Mouse (Mus musculus): ENCODE data around the gene Tacc3. TPM values are rescaled to one million over a fixed set of nuclear protein-coding genes. Genes with fewer than 3 reads are reported as not detected.

Gene Tacc3
- polyA plus RNA-seq, 1 experiment: 54.1 TPM

DNA sequence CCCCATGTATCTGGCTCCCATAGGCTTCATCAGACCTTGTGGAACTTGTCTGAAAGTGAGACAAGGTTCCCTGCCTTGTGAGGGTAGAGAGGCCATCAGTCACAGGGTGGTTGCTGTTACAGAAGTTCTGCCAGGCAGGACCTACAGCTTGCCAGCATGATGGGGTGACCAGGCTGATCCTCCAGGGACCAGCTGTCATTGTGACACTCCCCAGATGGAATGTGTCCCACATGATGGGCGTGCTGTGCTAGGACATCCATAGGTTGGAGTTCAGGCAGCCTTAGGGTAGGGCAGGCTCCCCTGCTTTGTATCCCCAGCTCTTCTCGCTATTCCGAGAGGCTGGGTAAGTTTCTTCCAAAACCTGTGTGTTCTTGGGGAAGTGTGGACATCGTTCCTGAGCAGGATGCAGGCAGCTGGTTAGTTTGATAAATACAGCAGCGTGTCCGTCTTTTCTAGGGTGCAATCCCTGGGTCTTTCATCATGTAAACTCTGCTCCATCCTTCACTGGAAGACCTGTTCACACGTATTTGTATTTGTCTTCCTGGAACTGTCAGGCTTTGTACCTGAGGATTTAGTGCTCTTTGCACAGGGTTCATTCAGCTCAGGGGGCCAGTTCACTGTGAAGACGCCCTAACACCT lies 63.0 kb downstream of the Tacc3 start:
- no peak for TF ChIP-seq USF1 (IDR thresholded peaks at IDR 0.05; ENCODE audit: low read depth)
- peak; percentile 11 to 92 (median 56) for TF ChIP-seq MYOD1 (IDR thresholded peaks at IDR 0.05; ENCODE audit: control insufficient read depth in 1 of 3, insufficient read length in 2 of 3, low read depth in 2 of 3)
- peak; percentile 63 to 95 (median 72) for TF ChIP-seq MYOG (IDR thresholded peaks at IDR 0.05; ENCODE audit: control insufficient read depth in 1 of 3, insufficient read depth in 1 of 3, insufficient read length in 2 of 3, low read depth in 2 of 3)
- no peak for TF ChIP-seq E2F4 (IDR thresholded peaks at IDR 0.05; ENCODE audit: insufficient read depth)
- no peak for TF ChIP-seq REST (IDR thresholded peaks at IDR 0.05; ENCODE audit: insufficient read depth, insufficient read length)
- TF ChIP-seq TCF12 (IDR thresholded peaks at IDR 0.05; ENCODE audit: insufficient read depth, poor library complexity, severe bottlenecking): peak; percentile 28
- TF ChIP-seq CEBPB (IDR thresholded peaks at IDR 0.05; ENCODE audit: insufficient read depth, poor library complexity, severe bottlenecking): no peak
- TF ChIP-seq POLR2AphosphoS2 (IDR thresholded peaks at IDR 0.05; ENCODE audit: insufficient read length, low read depth): no peak
- no peak for TF ChIP-seq SRF (IDR thresholded peaks at IDR 0.05; ENCODE audit: control insufficient read depth, insufficient read length, low read depth)
- peak; percentile 28 for TF ChIP-seq TCF3 (IDR thresholded peaks at IDR 0.05; ENCODE audit: insufficient read length, low read depth)
- TF ChIP-seq MAX (IDR thresholded peaks at IDR 0.05; ENCODE audit: low read depth): no peak
- no peak for TF ChIP-seq POLR2A (IDR thresholded peaks at IDR 0.05; ENCODE audit: insufficient read length, low read depth)
- H3K79me2 ChIP-seq (ENCODE audit: control insufficient read depth, insufficient read depth): no peaks in the 10 kb centered on the region
- no peaks in the 10 kb centered on the region for H3K36me3 ChIP-seq (ENCODE audit: control insufficient read depth, insufficient read depth)
- H3K4me2 ChIP-seq (ENCODE audit: low read depth): peak overlapping the region; percentile 68
- H3K27me3 ChIP-seq (ENCODE audit: control insufficient read depth, insufficient read depth, insufficient read length): peaks cover 20% of the 10 kb centered on the region
- H3ac ChIP-seq (ENCODE audit: control insufficient read depth, insufficient read length): peak overlapping the region; percentile 53
- H3K4me3 ChIP-seq: peak overlapping the region; percentile 31

DNA sequence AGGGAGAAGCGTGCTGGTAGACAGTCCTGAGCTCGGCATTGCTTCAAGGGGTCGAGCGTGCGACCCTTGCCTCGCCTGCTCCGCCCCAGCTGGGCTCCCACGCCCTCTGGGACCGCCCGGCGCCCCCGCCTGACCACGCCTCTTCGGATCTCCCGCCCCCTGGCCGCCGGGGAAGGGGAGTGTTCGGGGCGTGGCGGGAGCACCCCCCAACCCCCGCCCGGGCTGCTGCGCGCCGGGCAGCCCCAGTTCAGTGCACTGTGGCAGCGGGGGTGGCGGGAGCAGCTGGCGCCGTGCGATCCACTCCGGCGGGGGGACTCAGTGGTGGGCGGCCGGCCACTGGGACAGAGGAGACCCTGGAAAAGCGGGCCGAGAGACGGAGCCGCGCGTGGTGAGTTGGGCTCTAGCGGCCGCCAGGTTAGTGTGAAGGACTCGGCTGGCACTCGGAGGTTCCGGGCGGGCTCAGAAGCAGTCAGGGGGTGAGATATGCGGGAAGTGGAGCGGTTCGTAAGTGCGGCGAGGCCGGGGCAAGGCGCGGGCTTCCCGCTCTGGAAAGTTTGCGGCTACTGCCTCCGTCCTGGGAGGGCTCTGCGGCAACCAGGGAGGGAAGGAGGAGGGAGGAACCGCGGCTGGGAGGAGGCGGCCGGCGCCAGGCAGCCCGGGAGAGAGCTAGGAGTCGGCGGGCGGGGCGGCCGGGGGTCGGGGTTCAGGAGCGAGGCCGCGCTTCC lies 63.8 kb downstream of the Tacc3 start, which contains the start of gene Fgfr3:
Gene Fgfr3, plus strand, starts transcription at position 134 of the 725 bp plus-strand sequence.
- Histone ChIP-seq H3K4me2 (ENCODE audit: low read depth) (peak within 1 kb of the TSS; percentile 68), H3K4me3 (peak within 1 kb of the TSS; percentile 31), H3K79me2 (ENCODE audit: control insufficient read depth, insufficient read depth) (no peaks in the 10 kb centered on the region), H3K36me3 (ENCODE audit: control insufficient read depth, insufficient read depth) (no peaks in the 10 kb centered on the region), H3K27me3 (ENCODE audit: control insufficient read depth, insufficient read depth, insufficient read length) (peaks cover 20% of the 10 kb centered on the region), H3ac (ENCODE audit: control insufficient read depth, insufficient read length) (peak within 1 kb of the TSS; percentile 53)
- TF ChIP-seq TCF12 (IDR thresholded peaks at IDR 0.05; ENCODE audit: insufficient read depth, poor library complexity, severe bottlenecking) (no peak), POLR2A (IDR thresholded peaks at IDR 0.05; ENCODE audit: insufficient read length, low read depth) (peak; percentile 71), MYOG (IDR thresholded peaks at IDR 0.05; ENCODE audit: control insufficient read depth in 1 of 3, insufficient read depth in 1 of 3, insufficient read length in 2 of 3, low read depth in 2 of 3) (peak in 2 of 3 experiments; percentile 23 to 45), E2F4 (IDR thresholded peaks at IDR 0.05; ENCODE audit: insufficient read depth) (no peak), REST (IDR thresholded peaks at IDR 0.05; ENCODE audit: insufficient read depth, insufficient read length) (no peak), CEBPB (IDR thresholded peaks at IDR 0.05; ENCODE audit: insufficient read depth, poor library complexity, severe bottlenecking) (no peak), MYOD1 (IDR thresholded peaks at IDR 0.05; ENCODE audit: control insufficient read depth in 1 of 3, insufficient read length in 2 of 3, low read depth in 2 of 3) (peak in 2 of 3 experiments; percentile 14 to 78), POLR2AphosphoS2 (IDR thresholded peaks at IDR 0.05; ENCODE audit: insufficient read length, low read depth) (no peak)

- Histone ChIP-seq H3K4me2 (ENCODE audit: low read depth) (peak overlapping the region; percentile 68), H3K4me3 (peak overlapping the region; percentile 31), H3ac (ENCODE audit: control insufficient read depth, insufficient read length) (peak overlapping the region; percentile 53), H3K79me2 (ENCODE audit: control insufficient read depth, insufficient read depth) (no peaks in the 10 kb centered on the region), H3K36me3 (ENCODE audit: control insufficient read depth, insufficient read depth) (no peaks in the 10 kb centered on the region), H3K27me3 (ENCODE audit: control insufficient read depth, insufficient read depth, insufficient read length) (peaks cover 20% of the 10 kb centered on the region)
- no peak for TF ChIP-seq TCF12 (IDR thresholded peaks at IDR 0.05; ENCODE audit: insufficient read depth, poor library complexity, severe bottlenecking)
- no peak for TF ChIP-seq TCF3 (IDR thresholded peaks at IDR 0.05; ENCODE audit: insufficient read length, low read depth)
- no peak for TF ChIP-seq E2F4 (IDR thresholded peaks at IDR 0.05; ENCODE audit: insufficient read depth)
- no peak for TF ChIP-seq MYOG (IDR thresholded peaks at IDR 0.05; ENCODE audit: control insufficient read depth in 1 of 3, insufficient read depth in 1 of 3, insufficient read length in 2 of 3, low read depth in 2 of 3)
- no peak for TF ChIP-seq USF1 (IDR thresholded peaks at IDR 0.05; ENCODE audit: low read depth)
- TF ChIP-seq SRF (IDR thresholded peaks at IDR 0.05; ENCODE audit: control insufficient read depth, insufficient read length, low read depth): no peak
- no peak for TF ChIP-seq REST (IDR thresholded peaks at IDR 0.05; ENCODE audit: insufficient read depth, insufficient read length)
- TF ChIP-seq MYOD1 (IDR thresholded peaks at IDR 0.05; ENCODE audit: control insufficient read depth in 1 of 3, insufficient read length in 2 of 3, low read depth in 2 of 3): no peak
- TF ChIP-seq MAX (IDR thresholded peaks at IDR 0.05; ENCODE audit: low read depth): no peak
- TF ChIP-seq POLR2A (IDR thresholded peaks at IDR 0.05; ENCODE audit: insufficient read length, low read depth): no peak
- no peak for TF ChIP-seq POLR2AphosphoS2 (IDR thresholded peaks at IDR 0.05; ENCODE audit: insufficient read length, low read depth)
- TF ChIP-seq CEBPB (IDR thresholded peaks at IDR 0.05; ENCODE audit: insufficient read depth, poor library complexity, severe bottlenecking): no peak
These were observed 64.5 kb downstream of the Tacc3 start for GRCm38 (mm10) chr5:33722266-33723018.

DNA sequence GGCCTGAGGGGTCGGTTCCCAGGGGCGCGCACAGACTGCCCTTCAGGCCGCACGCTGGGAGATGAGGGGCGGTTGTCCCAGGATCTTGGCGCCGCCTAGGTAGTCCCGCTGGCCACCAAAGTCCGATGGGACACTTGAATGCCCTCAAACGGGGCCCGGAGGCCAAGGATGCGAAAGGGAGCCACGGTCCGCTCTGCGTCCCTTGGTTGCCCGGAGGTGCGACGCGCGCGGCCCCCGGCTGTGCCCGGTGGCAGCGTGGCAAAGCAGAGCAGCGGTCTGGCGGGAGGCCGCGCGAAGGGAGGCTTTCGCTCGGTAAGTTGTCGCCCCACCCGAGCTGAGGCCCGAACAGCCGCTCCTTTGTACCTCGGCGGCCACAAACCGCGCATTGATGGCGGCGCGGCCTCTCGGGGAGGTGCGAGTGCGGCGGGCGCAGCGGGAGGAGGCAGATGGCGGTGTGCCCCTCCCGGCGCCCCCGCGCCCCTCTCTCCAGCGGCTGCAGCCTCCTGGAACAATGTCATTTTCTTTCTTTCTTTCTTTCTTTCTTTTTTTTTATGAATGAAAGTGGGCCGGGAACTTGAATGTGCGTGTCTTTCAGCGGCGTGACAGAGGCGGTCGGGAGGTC lies 65.2 kb downstream of the Tacc3 start:
- no peaks in the 10 kb centered on the region for H3K36me3 ChIP-seq (ENCODE audit: control insufficient read depth, insufficient read depth)
- H3ac ChIP-seq (ENCODE audit: control insufficient read depth, insufficient read length): no peak overlapping the region
- H3K27me3 ChIP-seq (ENCODE audit: control insufficient read depth, insufficient read depth, insufficient read length): peaks cover 27% of the 10 kb centered on the region
- TF ChIP-seq POLR2AphosphoS2 (IDR thresholded peaks at IDR 0.05; ENCODE audit: insufficient read length, low read depth) (no peak), MYOD1 (IDR thresholded peaks at IDR 0.05; ENCODE audit: control insufficient read depth in 1 of 3, insufficient read length in 2 of 3, low read depth in 2 of 3) (no peak), REST (IDR thresholded peaks at IDR 0.05; ENCODE audit: insufficient read depth, insufficient read length) (no peak), USF1 (IDR thresholded peaks at IDR 0.05; ENCODE audit: low read depth) (no peak), E2F4 (IDR thresholded peaks at IDR 0.05; ENCODE audit: insufficient read depth) (no peak)
- H3K79me2 ChIP-seq (ENCODE audit: control insufficient read depth, insufficient read depth): no peaks in the 10 kb centered on the region
- H3K4me3 ChIP-seq: peak overlapping the region; percentile 31
- peak overlapping the region; percentile 68 for H3K4me2 ChIP-seq (ENCODE audit: low read depth)
